Mouse (Mus musculus) right cerebral cortex, adult 18-20 months (tissue): ENCODE measurements around the gene D17H6S53E.

Experiments used
- DNase-seq: peaks from one replicate; pipeline ENCODE4 v3.0.0; 2022; ENCODE audit warnings: mixed read lengths

Gene D17H6S53E

GRCm38 (mm10) chr17:35126206-35126611, at the start of gene D17H6S53E:
TSS of gene D17H6S53E (plus strand) at chr17:35126373.
- peak; percentile 73 for DNase-seq

DNA sequence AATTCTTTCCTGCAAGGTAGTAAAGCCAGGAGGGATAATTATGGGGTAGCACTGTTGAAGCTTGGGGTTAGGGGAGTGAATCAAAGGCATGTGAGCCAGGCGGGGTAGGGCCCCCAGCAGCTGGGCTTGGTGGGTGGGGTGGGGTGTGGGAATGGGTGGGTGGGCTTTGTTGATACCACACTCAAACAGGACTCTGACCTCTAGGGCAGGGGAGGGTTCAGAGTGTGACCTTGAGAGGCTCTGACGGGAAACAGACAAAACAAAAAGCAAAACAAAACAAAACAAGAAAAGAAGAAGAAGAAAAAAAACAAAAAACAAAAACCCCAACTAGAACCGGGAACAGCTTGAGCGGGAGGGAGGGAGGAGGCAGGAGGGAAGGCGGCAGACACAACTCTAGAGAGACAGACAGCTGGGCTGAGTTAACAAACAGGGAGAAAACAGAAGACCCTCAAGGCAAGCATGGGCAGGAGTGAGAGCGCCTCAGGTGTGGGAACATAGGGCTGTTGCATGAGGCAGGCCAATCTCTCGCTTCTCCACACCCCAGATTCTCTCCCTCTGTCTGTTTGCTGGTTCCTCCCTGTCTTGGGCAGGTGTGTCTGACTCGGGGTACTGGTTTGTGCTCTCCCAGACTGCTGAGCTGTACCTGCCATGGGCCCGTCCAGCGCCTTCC, 49.5 kb upstream of the D17H6S53E start, which contains the start of gene Ly6g6e:
Gene Ly6g6e, plus strand, starts transcription at position 396 of the 670 bp plus-strand sequence.
- no peak for DNase-seq

GRCm38 (mm10) chr17:35077285-35077684, 48.9 kb upstream of the D17H6S53E start:
- no peak for DNase-seq

- no peak for DNase-seq
Measured at GRCm38 (mm10) chr17:35077786-35078233, 48.4 kb upstream of the D17H6S53E start, which contains the start of gene Ly6g6d. TSS of gene Ly6g6d (minus strand) at chr17:35078065.

DNA sequence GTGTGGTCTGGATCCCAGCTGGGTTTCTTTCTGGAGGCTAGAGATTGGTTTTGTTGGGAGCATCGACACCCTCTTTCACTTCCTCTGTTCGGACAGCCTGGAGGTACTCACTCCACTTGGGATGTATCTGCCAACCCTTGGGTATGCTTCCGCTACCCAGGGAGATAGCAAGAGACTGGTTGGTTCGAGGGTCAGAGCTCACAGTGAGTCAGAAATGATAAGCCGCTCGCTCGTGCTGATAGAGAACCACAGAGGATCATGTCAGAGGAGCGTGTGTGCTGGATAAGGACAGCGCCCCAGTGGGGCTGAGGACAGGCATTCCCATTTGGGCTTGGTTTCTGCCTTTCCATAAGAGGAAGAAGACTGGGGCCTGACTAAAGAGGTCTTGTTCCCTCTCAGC, 46.4 kb upstream of the D17H6S53E start:
- no peak for DNase-seq

GRCm38 (mm10) chr17:35080248-35080647, 45.9 kb upstream of the D17H6S53E start:
- no peak for DNase-seq

DNA sequence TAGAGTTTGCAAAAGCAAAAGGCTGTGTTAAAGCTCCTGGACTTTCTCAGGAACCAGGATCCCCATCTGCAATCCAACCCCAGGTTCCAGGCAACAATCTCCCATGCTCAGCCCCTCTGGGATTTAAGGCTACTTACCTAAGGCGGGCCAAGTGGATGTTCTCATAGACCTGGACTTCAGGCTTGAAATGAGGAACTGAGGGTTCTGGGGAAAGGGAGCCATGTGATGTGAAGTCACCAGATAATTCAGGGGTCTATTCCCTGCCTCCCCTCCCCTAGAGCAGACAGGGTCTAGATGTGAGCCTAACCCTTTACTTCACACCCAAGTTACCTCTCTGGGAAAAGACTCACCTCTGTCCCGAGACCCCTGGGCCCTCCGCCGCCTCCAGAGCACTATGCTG, 45.5 kb upstream of the D17H6S53E start:
- no peak for DNase-seq

- DNase-seq, result no peak
Measured at GRCm38 (mm10) chr17:35082841-35083576, 43.2 kb upstream of the D17H6S53E start.

GRCm38 (mm10) chr17:35083929-35084497, 42.2 kb upstream of the D17H6S53E start:
- no peak for DNase-seq

DNA sequence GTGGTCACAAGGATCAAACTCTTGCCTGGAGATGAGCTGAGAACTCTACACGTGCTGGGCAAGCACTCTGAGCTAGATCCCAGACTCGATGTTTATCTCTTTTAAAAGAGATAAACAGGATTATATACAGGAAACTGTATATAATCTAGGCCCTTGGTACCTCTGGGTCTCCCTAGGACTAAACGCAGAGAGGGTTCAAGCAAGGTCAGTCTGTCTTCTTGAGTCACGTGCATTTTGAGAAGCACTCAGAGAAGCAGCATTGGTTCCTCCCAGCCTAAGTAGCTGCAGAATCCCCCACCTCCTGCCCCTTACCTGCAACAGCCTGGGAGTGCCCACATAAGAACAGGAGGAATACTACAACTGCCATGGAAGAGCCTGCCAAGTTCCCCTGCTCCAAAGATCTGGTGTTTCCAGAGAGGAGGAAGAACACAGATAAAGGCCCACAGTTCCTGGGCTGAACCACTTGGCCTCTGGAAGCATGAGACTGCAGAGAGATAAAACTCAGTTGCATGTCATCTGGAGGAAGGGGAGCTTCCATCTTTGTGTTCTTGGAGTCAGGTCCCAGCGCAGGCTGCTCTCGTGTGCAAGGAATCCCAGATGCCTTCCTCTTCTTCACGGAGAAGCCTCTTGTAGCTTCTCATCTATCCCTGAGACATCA, 40.8 kb upstream of the D17H6S53E start, which contains the start of gene Ly6g6f:
Gene Ly6g6f, minus strand, starts transcription at position 403 of the 658 bp plus-strand sequence.
- DNase-seq, result no peak

GRCm38 (mm10) chr17:35088151-35088550, 38.0 kb upstream of the D17H6S53E start:
- DNase-seq, result no peak

DNA sequence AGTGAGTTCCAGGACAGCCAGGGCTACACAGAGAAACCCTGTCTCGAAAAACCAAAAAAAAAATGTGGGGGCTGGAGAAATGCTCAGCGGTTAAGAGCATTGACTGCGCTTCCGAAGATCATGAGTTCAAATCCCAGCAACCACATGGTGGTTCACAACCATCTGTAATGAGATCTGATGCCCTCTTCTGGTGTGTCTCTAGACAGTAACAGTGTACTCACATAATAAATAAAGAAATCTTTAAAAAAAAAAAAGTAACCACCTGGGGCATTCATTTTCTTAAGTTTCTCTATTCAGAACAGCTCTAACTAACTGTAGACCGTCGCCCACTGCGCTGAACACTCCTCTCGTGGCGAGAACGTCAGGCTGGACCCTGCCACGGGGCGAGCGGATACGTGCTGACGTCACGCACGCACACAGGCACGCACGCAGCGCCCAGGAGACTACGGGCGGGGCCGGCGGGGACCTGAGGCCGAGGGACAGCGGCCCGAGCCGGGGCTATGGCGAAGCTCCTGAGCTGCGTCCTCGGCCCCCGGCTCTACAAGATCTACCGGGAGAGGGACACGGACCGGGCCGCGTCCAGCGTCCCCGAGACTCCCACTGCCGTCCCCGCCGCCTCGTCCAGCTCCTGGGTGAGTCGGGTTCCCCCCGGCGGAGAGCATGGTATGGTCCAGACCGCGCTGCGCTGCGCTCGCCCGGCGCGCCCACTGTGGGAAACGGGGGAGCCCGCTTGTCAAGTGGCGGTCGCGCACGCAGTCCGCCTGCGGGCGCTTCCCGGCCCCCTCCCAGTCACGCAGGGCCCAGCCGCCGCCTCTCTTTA, 37.1 kb upstream of the D17H6S53E start, which contains the start of gene Abhd16a:
Gene Abhd16a, plus strand, starts transcription at position 439 of the 820 bp plus-strand sequence.
- DNase-seq, result peak; percentile 97

GRCm38 (mm10) chr17:35090166-35090932, 35.8 kb upstream of the D17H6S53E start:
- no peak for DNase-seq

GRCm38 (mm10) chr17:35092403-35093198, 33.6 kb upstream of the D17H6S53E start:
- no peak for DNase-seq

GRCm38 (mm10) chr17:35094475-35095365, 31.5 kb upstream of the D17H6S53E start:
- no peak for DNase-seq

- DNase-seq, result no peak
Measured at GRCm38 (mm10) chr17:35096597-35096996, 29.6 kb upstream of the D17H6S53E start.

DNA sequence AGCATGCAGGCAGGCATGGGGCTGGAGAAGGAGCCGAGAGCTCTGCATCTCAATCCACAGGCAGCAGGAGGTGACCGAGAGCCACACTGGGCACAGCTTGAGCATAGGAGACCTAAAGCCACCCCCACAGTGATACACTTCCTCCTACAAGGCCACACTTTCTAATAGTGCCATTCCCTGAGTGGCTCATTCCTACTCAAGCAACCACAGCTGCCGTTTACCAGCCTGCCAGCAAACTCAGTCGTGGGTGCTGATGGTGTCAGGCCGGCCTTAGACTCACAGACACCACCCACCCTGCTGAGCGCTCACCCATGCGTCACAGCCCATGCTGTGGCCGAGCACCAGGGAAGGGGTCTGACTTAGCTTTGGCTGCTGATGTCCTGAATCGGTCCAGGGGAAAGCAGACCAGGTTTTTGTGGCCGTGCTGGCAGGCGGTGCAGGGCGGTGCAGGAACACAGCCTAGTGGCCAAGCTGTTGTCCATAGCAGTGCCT, 29.0 kb upstream of the D17H6S53E start:
- peak; percentile 79 for DNase-seq

DNA sequence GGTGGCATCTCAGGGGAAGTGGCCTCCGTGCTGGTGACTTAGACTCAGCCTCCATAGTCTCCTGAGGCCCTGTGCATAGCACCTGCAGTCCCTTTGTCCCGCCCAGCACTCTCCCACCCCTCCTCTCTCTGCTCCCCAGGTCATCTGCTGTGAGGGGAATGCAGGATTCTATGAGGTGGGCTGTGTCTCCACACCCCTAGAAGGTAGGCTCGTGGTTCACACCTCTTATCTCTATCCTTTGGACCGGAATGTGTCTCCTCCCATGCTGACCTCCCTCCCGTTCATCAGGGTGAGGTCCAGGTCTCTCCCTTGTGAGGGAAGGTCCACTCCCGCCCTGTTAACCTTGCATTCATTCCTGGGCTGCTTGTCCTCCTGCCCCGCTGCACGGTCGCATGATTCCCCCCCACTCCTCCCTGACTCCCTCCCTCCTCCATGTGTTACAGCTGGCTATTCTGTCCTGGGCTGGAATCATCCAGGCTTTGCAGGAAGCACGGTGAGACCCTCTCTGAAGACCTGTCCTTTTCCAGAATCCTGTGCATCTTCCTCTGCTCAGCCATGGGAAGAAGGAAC, 25.9 kb upstream of the D17H6S53E start:
- no peak for DNase-seq

DNA sequence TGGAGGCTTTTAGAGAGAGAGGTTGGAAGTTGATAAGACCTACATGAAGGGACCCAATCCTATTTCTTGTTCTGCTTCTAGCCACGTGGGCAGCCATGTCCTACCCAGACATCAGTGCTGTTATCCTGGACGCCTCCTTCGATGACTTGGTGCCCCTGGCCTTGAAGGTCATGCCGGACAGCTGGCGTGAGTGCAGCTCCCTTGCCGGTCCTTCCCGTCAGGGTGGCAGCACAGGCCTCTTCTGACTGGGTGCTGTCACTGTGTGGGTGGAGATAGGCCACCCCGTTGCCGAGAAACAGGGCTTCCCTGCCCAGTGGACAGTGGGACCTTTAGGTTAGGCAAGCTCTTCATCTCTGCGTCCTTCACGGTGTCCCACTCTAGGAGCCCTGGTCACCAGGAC, 25.0 kb upstream of the D17H6S53E start:
- no peak for DNase-seq
